Mouse (Mus musculus): ENCODE results near the gene Slc38a9. TPM values are rescaled to one million over a fixed set of nuclear protein-coding genes. Genes with fewer than 3 reads are reported as not detected.

The Slc38a9 gene
- polyA plus RNA-seq, 1 experiment from 2014 or later: 21.0 TPM

DNA sequence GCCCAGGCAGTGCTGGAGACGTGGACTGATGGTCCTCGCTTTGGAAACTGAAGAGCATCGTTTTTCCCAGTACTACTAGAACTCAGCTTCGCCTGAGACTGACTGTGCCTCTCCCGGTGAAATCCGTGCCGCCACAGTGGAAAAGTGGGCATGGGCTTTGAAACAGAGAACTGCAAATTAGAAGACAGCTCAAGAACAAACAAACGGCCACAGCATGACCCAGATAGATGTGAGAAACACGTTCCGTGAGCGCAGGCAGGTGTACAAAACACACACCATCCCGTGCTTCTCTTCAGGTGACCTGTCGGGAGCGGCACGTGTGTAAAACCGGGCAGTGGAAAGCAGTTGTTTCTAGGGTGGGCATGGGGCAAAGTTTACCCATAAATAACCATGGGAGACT is 77.5 kb downstream of the Slc38a9 start:
- DNase-seq (ENCODE audit: low spot score) (no peak), ATAC-seq (ENCODE audit: low FRiP score) (no peak)
- 87% methylated on average over 16 of the region's 16 CpGs for WGBS
- Histone ChIP-seq H3K27ac (no peak overlapping the region), H3K9me3 (ENCODE audit: control insufficient read depth, low read length) (no peaks in the 10 kb centered on the region), H3K4me2 (replicated peaks) (no peak overlapping the region), H3K27me3 (ENCODE audit: control insufficient read depth, insufficient read depth, low read length) (no peaks in the 10 kb centered on the region), H3K4me3 (replicated peaks; ENCODE audit: low read length) (no peak overlapping the region), H3K36me3 (replicated peaks; ENCODE audit: control insufficient read depth, insufficient read depth) (no peaks in the 10 kb centered on the region), H3K4me1 (replicated peaks; ENCODE audit: control insufficient read depth, insufficient read depth, low read length) (no peaks in the 10 kb centered on the region), H3K9ac (no peak overlapping the region)

DNA sequence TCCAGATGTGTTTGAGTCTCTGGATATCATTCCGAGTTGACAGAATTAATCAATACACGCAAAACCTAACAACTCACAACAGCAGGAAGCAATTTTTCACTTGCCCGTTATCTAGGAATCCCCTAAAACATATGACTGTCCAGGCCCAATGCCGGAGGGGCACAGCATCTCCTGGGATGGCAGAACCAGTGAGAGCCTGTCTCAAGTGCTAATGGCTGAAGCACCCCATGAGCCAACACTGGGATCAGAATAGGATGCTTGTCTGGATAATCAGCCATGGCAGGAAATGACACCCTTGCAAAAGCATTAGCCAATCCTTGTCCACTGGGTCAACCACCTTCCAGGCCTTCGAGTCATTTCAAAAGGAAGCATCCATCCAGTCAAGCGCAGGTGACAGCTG is 79.5 kb downstream of the Slc38a9 start:
- Histone ChIP-seq H3K4me2 (replicated peaks) (no peak overlapping the region), H3K4me1 (replicated peaks; ENCODE audit: control insufficient read depth, insufficient read depth, low read length) (no peaks in the 10 kb centered on the region)

GRCm38 (mm10) chr13:112742076-112742830 is 81.7 kb downstream of the Slc38a9 start:
- WGBS: 63% methylated on average over 14 of the region's 14 CpGs

More for the DNA sequence above, 79.5 kb downstream of the Slc38a9 start:
- WGBS: 86% methylated on average over 6 of the region's 6 CpGs
- DNase-seq (ENCODE audit: low spot score): no peak
- Histone ChIP-seq H3K27ac (no peak overlapping the region), H3K9me3 (ENCODE audit: control insufficient read depth, low read length) (no peaks in the 10 kb centered on the region), H3K4me3 (replicated peaks; ENCODE audit: low read length) (no peak overlapping the region), H3K27me3 (ENCODE audit: control insufficient read depth, insufficient read depth, low read length) (no peaks in the 10 kb centered on the region), H3K9ac (no peak overlapping the region), H3K36me3 (replicated peaks; ENCODE audit: control insufficient read depth, insufficient read depth) (no peaks in the 10 kb centered on the region)
- no peak for ATAC-seq (ENCODE audit: low FRiP score)

GRCm38 (mm10) chr13:112743647-112744046 is 83.1 kb downstream of the Slc38a9 start:
- Histone ChIP-seq H3K4me3 (replicated peaks; ENCODE audit: low read length) (no peak overlapping the region), H3K27me3 (ENCODE audit: control insufficient read depth, insufficient read depth, low read length) (no peaks in the 10 kb centered on the region), H3K9ac (no peak overlapping the region), H3K4me2 (replicated peaks) (no peak overlapping the region), H3K36me3 (replicated peaks; ENCODE audit: control insufficient read depth, insufficient read depth) (no peaks in the 10 kb centered on the region), H3K27ac (no peak overlapping the region), H3K9me3 (ENCODE audit: control insufficient read depth, low read length) (no peaks in the 10 kb centered on the region), H3K4me1 (replicated peaks; ENCODE audit: control insufficient read depth, insufficient read depth, low read length) (no peaks in the 10 kb centered on the region)
- WGBS: 87% methylated on average over 4 of the region's 4 CpGs
- ATAC-seq (ENCODE audit: low FRiP score) (no peak), DNase-seq (ENCODE audit: low spot score) (no peak)

More at GRCm38 (mm10) chr13:112742076-112742830, 81.7 kb downstream of the Slc38a9 start:
- ATAC-seq (ENCODE audit: low FRiP score): no peak
- no peak for DNase-seq (ENCODE audit: low spot score)
- Histone ChIP-seq H3K4me3 (replicated peaks; ENCODE audit: low read length) (no peak overlapping the region), H3K4me1 (replicated peaks; ENCODE audit: control insufficient read depth, insufficient read depth, low read length) (no peaks in the 10 kb centered on the region), H3K9ac (no peak overlapping the region), H3K27me3 (ENCODE audit: control insufficient read depth, insufficient read depth, low read length) (no peaks in the 10 kb centered on the region), H3K27ac (no peak overlapping the region), H3K9me3 (ENCODE audit: control insufficient read depth, low read length) (no peaks in the 10 kb centered on the region), H3K4me2 (replicated peaks) (no peak overlapping the region), H3K36me3 (replicated peaks; ENCODE audit: control insufficient read depth, insufficient read depth) (no peaks in the 10 kb centered on the region)

DNA sequence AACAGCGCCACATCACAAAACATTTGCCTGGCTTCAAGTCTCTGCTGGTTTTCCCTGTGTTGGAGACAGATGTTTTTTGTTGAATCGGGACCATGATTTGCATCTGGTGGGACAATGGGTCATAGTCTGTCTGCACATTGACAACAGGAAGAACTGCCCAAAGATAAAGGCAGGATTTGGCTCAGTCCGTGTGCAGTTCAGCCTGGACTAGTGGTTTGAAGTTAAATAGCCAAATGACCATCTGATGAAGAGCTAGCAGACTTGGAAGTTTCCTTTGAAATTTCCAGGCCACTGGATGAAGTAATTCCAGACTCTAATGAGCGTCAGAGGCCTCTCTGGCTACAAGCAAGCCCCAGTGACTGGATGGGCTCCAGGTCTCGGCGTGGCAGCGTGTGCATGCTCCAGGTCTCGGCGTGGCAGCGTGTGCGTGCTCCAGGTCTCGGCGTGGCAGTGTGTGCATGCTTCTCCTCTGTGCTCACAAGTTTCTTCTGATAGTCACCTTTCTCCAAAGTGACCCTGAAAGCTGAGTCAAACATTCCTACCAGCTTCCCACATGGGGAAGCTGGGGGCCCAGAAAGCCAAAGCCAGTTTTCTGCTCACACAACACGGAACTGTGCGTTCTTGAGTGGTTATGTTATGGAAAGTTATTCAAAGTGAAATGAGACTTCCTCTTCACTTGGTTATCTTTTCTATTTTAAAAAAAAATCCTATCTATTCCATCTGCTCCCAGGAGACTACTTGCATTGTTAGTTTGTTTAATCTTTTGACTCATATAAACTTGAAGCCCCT is 83.7 kb downstream of the Slc38a9 start:
- Histone ChIP-seq H3K9ac (no peak overlapping the region), H3K36me3 (replicated peaks; ENCODE audit: control insufficient read depth, insufficient read depth) (no peaks in the 10 kb centered on the region), H3K9me3 (ENCODE audit: control insufficient read depth, low read length) (no peaks in the 10 kb centered on the region), H3K27me3 (ENCODE audit: control insufficient read depth, insufficient read depth, low read length) (no peaks in the 10 kb centered on the region), H3K4me2 (replicated peaks) (no peak overlapping the region), H3K4me3 (replicated peaks; ENCODE audit: low read length) (no peak overlapping the region), H3K27ac (no peak overlapping the region), H3K4me1 (replicated peaks; ENCODE audit: control insufficient read depth, insufficient read depth, low read length) (no peaks in the 10 kb centered on the region)
- ATAC-seq (ENCODE audit: low FRiP score) (no peak), DNase-seq (ENCODE audit: low spot score) (no peak)
- 87% methylated on average over 15 of the region's 15 CpGs for WGBS

DNA sequence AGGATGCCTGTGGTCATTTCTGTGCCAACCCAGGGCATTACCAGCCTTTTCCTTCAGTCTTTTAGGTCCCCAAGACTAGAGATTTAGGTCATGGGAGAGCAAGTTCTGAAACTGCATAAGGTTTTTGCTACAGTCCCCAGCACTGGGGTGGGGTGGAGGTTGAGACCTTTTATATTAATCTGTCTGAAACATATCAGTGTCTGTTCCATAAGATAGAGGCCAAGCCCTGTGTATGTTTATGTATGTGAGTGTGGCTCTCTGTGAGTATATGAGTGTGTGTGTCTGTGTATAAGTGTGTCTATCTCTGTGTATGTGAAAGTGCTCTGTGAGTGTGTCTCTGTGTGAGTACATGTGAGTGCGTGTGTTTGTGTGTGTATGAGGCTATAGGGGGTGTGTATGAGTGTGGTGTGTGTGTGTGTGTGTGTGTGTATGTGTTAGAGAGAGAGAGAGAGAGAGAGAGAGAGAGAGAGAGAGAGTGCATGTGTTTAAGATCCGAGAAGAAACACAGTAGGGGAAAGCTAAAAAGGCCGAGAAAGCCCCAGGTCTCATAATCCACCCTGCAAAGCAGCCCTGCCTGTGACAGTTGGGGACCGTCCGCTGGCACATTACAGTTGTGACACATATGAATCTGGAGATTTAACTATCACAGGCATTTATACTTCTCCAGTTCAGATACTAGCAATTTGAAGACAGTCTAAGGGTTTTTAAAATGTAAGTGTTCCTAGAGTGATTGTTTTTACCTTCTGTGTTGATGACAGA is 85.6 kb downstream of the Slc38a9 start:
- H3K27me3 ChIP-seq (ENCODE audit: control insufficient read depth, insufficient read depth, low read length): no peaks in the 10 kb centered on the region
- no peak for ATAC-seq (ENCODE audit: low FRiP score)
- no peak for DNase-seq (ENCODE audit: low spot score)
- H3K36me3 ChIP-seq (replicated peaks; ENCODE audit: control insufficient read depth, insufficient read depth): no peaks in the 10 kb centered on the region
- no peak overlapping the region for H3K4me2 ChIP-seq (replicated peaks)
- 80% methylated on average over 5 of the region's 5 CpGs for WGBS
- H3K27ac ChIP-seq: no peak overlapping the region
- H3K4me3 ChIP-seq (replicated peaks; ENCODE audit: low read length): no peak overlapping the region
- H3K4me1 ChIP-seq (replicated peaks; ENCODE audit: control insufficient read depth, insufficient read depth, low read length): no peaks in the 10 kb centered on the region
- H3K9ac ChIP-seq: no peak overlapping the region
- H3K9me3 ChIP-seq (ENCODE audit: control insufficient read depth, low read length): no peaks in the 10 kb centered on the region

- H3K27me3 ChIP-seq (ENCODE audit: control insufficient read depth, insufficient read depth, low read length): no peaks in the 10 kb centered on the region
- no peak overlapping the region for H3K27ac ChIP-seq
- WGBS: 90% methylated on average over 10 of the region's 10 CpGs
- H3K9me3 ChIP-seq (ENCODE audit: control insufficient read depth, low read length): no peaks in the 10 kb centered on the region
- H3K36me3 ChIP-seq (replicated peaks; ENCODE audit: control insufficient read depth, insufficient read depth): no peaks in the 10 kb centered on the region
- DNase-seq (ENCODE audit: low spot score) (no peak), ATAC-seq (ENCODE audit: low FRiP score) (no peak)
- H3K4me1 ChIP-seq (replicated peaks; ENCODE audit: control insufficient read depth, insufficient read depth, low read length): 0 out of 2 replicates have a peak, but pooled peaks cover 4% of the 10 kb centered on the region
- H3K4me3 ChIP-seq (replicated peaks; ENCODE audit: low read length): no peak overlapping the region
- H3K4me2 ChIP-seq (replicated peaks): no peak overlapping the region
- H3K9ac ChIP-seq: no peak overlapping the region
These were observed 86.1 kb downstream of the Slc38a9 start for GRCm38 (mm10) chr13:112746695-112747055.

GRCm38 (mm10) chr13:112747808-112748430 is 87.4 kb downstream of the Slc38a9 start:
- Histone ChIP-seq H3K9me3 (ENCODE audit: control insufficient read depth, low read length) (no peaks in the 10 kb centered on the region), H3K4me2 (replicated peaks) (no peak overlapping the region), H3K27ac (no peak overlapping the region), H3K36me3 (replicated peaks; ENCODE audit: control insufficient read depth, insufficient read depth) (no peaks in the 10 kb centered on the region), H3K4me3 (replicated peaks; ENCODE audit: low read length) (no peak overlapping the region), H3K27me3 (ENCODE audit: control insufficient read depth, insufficient read depth, low read length) (no peaks in the 10 kb centered on the region), H3K4me1 (replicated peaks; ENCODE audit: control insufficient read depth, insufficient read depth, low read length) (0 out of 2 replicates have a peak, but pooled peaks cover 6% of the 10 kb centered on the region), H3K9ac (no peak overlapping the region)
- 82% methylated on average over 6 of the region's 6 CpGs for WGBS
- ATAC-seq (ENCODE audit: low FRiP score) (no peak), DNase-seq (ENCODE audit: low spot score) (no peak)

All from hindbrain, embryonic 14.5 days (tissue).